Comparison of ENCODE assay signal across 8 mouse cellular contexts in the genomic region with DNA sequence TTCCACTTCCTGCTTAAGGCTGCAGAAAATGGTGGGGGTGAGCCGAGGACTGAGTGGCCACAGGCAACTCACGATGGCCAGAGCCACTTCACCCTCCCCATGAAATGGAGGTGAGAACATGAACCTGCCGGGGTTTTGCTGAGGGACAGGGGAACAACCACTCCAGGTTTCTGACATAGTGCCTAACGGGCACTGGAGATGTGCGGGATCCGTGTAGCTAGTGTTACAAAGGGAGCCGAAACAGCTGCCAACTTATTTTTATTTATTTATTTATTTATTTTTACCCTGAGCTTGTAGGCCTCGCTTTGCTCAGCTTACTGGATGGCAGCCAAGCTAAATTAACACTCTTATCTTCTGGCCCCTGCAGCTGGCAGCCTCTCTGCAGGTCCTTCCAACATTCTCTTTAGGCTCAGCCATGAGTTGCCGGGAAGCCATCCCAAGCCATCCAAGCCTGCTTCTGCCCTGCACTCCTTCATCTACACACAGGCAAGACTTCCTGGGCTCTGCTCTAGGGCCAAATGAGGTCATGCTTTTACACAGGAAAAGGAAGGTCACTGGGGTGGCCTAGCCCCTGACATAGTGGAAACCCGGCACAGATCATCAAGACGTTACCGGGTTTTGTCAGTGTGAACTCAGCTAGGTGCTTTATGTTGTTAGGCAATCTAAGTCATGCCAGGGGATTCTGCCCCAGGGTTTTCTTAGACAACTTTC. TPM values are rescaled to one million over a fixed set of nuclear protein-coding genes. Genes with fewer than 3 reads are reported as not detected.
DNase-seq lines count a peak whose midpoint lies in the region; ATAC-seq and TF ChIP-seq lines count a peak whose summit lies in the region.

No protein-coding gene starts in this region.

- no peak for TF ChIP-seq CTCF in forebrain, postnatal 0 days (IDR thresholded peaks at IDR 0.05; ENCODE audit: low read depth)
- no peak for TF ChIP-seq CTCF in hindbrain, postnatal 0 days (IDR thresholded peaks at IDR 0.05; ENCODE audit: low read depth)

- no peak overlapping the region for H3K9ac ChIP-seq in forebrain, postnatal 0 days
- no peak overlapping the region for H3K9ac ChIP-seq in hindbrain, postnatal 0 days (replicated peaks; ENCODE audit: low read length)

- no peak overlapping the region for H3K4me2 ChIP-seq in forebrain, postnatal 0 days (ENCODE audit: low read depth)
- no peak overlapping the region for H3K4me2 ChIP-seq in hindbrain, postnatal 0 days (ENCODE audit: low read depth, low read length)

- H3K27me3 ChIP-seq in forebrain, postnatal 0 days (ENCODE audit: insufficient read depth, low read length): no peaks in the 10 kb centered on the region
- H3K27me3 ChIP-seq in hindbrain, postnatal 0 days (ENCODE audit: insufficient read depth, low read length): no peaks in the 10 kb centered on the region

- H3K9me3 ChIP-seq in forebrain, postnatal 0 days (ENCODE audit: low read length): no peaks in the 10 kb centered on the region
- H3K9me3 ChIP-seq in hindbrain, postnatal 0 days (ENCODE audit: low read length): no peaks in the 10 kb centered on the region

- H3K79me2 ChIP-seq in macrophage (ENCODE audit: inconsistent target): no peaks in the 10 kb centered on the region

- H3K4me3 ChIP-seq in forebrain, postnatal 0 days (ENCODE audit: low read depth, low read length): no peak overlapping the region
- H3K4me3 ChIP-seq in hindbrain, postnatal 0 days (ENCODE audit: low read length): no peak overlapping the region
- H3K4me3 ChIP-seq in macrophage (ENCODE audit: inconsistent target): no peak overlapping the region

- H3K27ac ChIP-seq in forebrain, postnatal 0 days (ENCODE audit: low read depth, low read length): peak overlapping the region; percentile 54
- H3K27ac ChIP-seq in hindbrain, postnatal 0 days: peak overlapping the region; percentile 2; the same call in 1 of the 2 replicates
- H3K27ac ChIP-seq in macrophage: peak overlapping the region; percentile 47

- no peaks in the 10 kb centered on the region for H3K36me3 ChIP-seq in forebrain, postnatal 0 days (ENCODE audit: insufficient read depth)
- H3K36me3 ChIP-seq in hindbrain, postnatal 0 days (ENCODE audit: insufficient read depth, low read length): no peaks in the 10 kb centered on the region
- H3K36me3 ChIP-seq in macrophage (ENCODE audit: inconsistent target): no peaks in the 10 kb centered on the region

- H3K4me1 ChIP-seq in forebrain, postnatal 0 days (ENCODE audit: insufficient read depth): peaks cover 16% of the 10 kb centered on the region
- peaks cover 4% of the 10 kb centered on the region; the same call in 1 of the 2 replicates for H3K4me1 ChIP-seq in hindbrain, postnatal 0 days (ENCODE audit: insufficient read depth, low read length)

- peak; percentile 62 for DNase-seq in layer of hippocampus, adult 9-11 months
- DNase-seq in layer of hippocampus, adult 9-10 months (ENCODE audit: low spot score): no peak
- DNase-seq in T-cell, adult 2 months (ENCODE audit: low spot score): peak; percentile 59
- DNase-seq in forebrain, postnatal 0 days: peak; percentile 77
- DNase-seq in hindbrain, postnatal 0 days (ENCODE audit: low spot score): peak; percentile 58
- peak; percentile 75 for DNase-seq in thymus, postnatal 14 days
- no peak for DNase-seq in layer of hippocampus, postnatal 36 days

- 23% methylated on average over 12 of the region's 12 CpGs for WGBS in forebrain, postnatal 0 days
- 34% methylated on average over 12 of the region's 12 CpGs for WGBS in hindbrain, postnatal 0 days
- 52% methylated on average over 12 of the region's 12 CpGs for WGBS in macrophage (ENCODE audit: missing documents)

- ATAC-seq in forebrain, postnatal 0 days: peak; percentile 87
- peak; percentile 56; the same call in 1 of the 2 replicates for ATAC-seq in hindbrain, postnatal 0 days

RNA-seq across cellular contexts. Expression of a gene that starts 49.0 kb away (rescaled TPM):
- total RNA-seq in forebrain, postnatal 0 days (2014; rRNA removed): 62.2 and 80.9 TPM in 2 replicates
- polyA plus RNA-seq in forebrain, postnatal 0 days (2015; fragmentation: Nextera tagmentation; extraction: Ambion mirVana): 31.1 and 47.7 TPM in 2 replicates
- 48.7 and 55.2 TPM in 2 replicates for total RNA-seq in hindbrain, postnatal 0 days (2014; rRNA removed)
- 36.6 and 38.4 TPM in 2 replicates for polyA plus RNA-seq in hindbrain, postnatal 0 days (2015; fragmentation: Nextera tagmentation; extraction: Ambion mirVana)
- total RNA-seq in macrophage (2018; cell fraction: chromatin; rRNA removed): 100 to 1,000 TPM; 177 to 523 (median 286) TPM
- total RNA-seq in macrophage (2018; cell fraction: cytosol; rRNA removed): 10 to 100 TPM; 53.1 to 91.8 (median 72.3) TPM
- total RNA-seq in macrophage (2018; cell fraction: nucleus; rRNA removed): 100 to 1,000 TPM; 139 to 433 (median 258) TPM
- 55.2 to 107 TPM (median 57.0 TPM) in 3 replicates for polyA plus RNA-seq in macrophage (2018)
- 100 to 1,000 TPM; 146 to 161 TPM for total RNA-seq in layer of hippocampus, postnatal 36 days (2021)

Comparison
In these comparisons a context has a peak if more than half of its experiments do, and no peak if none do; other contexts are left out.
1. DNase-seq: peak in layer of hippocampus, adult 9-11 months (single experiment), T-cell, adult 2 months (single experiment), forebrain, postnatal 0 days (single experiment), hindbrain, postnatal 0 days (single experiment) and thymus, postnatal 14 days (single experiment); none in layer of hippocampus, adult 9-10 months (single experiment) and layer of hippocampus, postnatal 36 days (0 of 2).
2. H3K27ac ChIP-seq: peak in every context shown above with its lines; median percentile 54 in forebrain, postnatal 0 days; 47 in macrophage; 2 in hindbrain, postnatal 0 days.